Mouse (Mus musculus) midbrain, postnatal 0 days (tissue): ENCODE results near the gene Mt2. TPM values are rescaled to one million over a fixed set of nuclear protein-coding genes. Genes with fewer than 3 reads are reported as not detected.
A peak's percentile ranks its signal among the peaks of the same experiment; 100 is the strongest.

Source experiments
- ATAC-seq: fragments of 200-750 bp; cut with Nextera tagmentation; 2 replicates; pipeline ENCODE4 v1.8.0; 2017; ENCODE audit warnings: moderate number of reproducible peaks, mild to moderate bottlenecking, moderate TSS enrichment, moderate library complexity; ENCODE audit not compliant: low FRiP score
- DNase-seq: peaks from one replicate; pipeline ENCODE4 v3.0.0-alpha.2; 2015; ENCODE audit warnings: low spot score
- H3K27ac ChIP-seq: fragments of 300-500 bp; sonication (generic); 2 replicates; pipeline ENCODE4 v1.5.1; 2014; ENCODE audit warnings: low read depth, mild to moderate bottlenecking, low read length, mixed read lengths
- H3K27me3 ChIP-seq: fragments of 300-500 bp; sonication (generic); 2 replicates; pipeline ENCODE4 v1.6.1; 2014; ENCODE audit warnings: low read length, control low read depth, mixed read lengths; ENCODE audit not compliant: insufficient read depth
- H3K36me3 ChIP-seq: fragments of 300-500 bp; sonication (generic); 2 replicates; pipeline ENCODE4 v1.6.1; 2014; ENCODE audit warnings: low read length, control low read depth, mixed read lengths; ENCODE audit not compliant: insufficient read depth
- H3K4me1 ChIP-seq: fragments of 300-500 bp; sonication (generic); 2 replicates; pipeline ENCODE4 v1.6.1; 2014; ENCODE audit warnings: mild to moderate bottlenecking, control low read depth, antibody characterized with exemption, low read length, mixed read lengths; ENCODE audit not compliant: insufficient read depth
- H3K4me2 ChIP-seq: fragments of 300-500 bp; sonication (generic); 2 replicates; pipeline ENCODE4 v1.6.1; 2014; ENCODE audit warnings: low read depth, mild to moderate bottlenecking, low read length, mixed read lengths; ENCODE audit not compliant: poor library complexity, severe bottlenecking
- H3K4me3 ChIP-seq: fragments of 300-500 bp; sonication (generic); 2 replicates; pipeline ENCODE4 v1.5.1; 2014; ENCODE audit warnings: low read depth, mild to moderate bottlenecking, low read length, moderate library complexity
- H3K9ac ChIP-seq: fragments of 300-500 bp; sonication (generic); replicated peaks from 2 replicates; pipeline ENCODE4 v1.6.1; 2014; ENCODE audit warnings: mild to moderate bottlenecking, low read length, moderate library complexity, mixed read lengths; ENCODE audit not compliant: poor library complexity, severe bottlenecking
- H3K9me3 ChIP-seq: fragments of 300-500 bp; sonication (generic); 2 replicates; pipeline ENCODE4 v1.6.1; 2016; ENCODE audit warnings: low read length, control low read depth
- CTCF ChIP-seq: IDR thresholded peaks from 2 replicates; pipeline ENCODE4 v1.5.1; 2016; ENCODE audit warnings: antibody characterized with exemption, mild to moderate bottlenecking
- WGBS: fragments of 180-500 bp; shearing (Covaris S2); extraction: QIAGEN DNeasy Blood & Tissue Kit; methylation state at CpG from one replicate; pipeline ENCODE4 v1.1.7; 2014; 5-methylcytosine and 5-hydroxymethylcytosine counted together
- polyA plus RNA-seq: library from polyadenylated mRNA; unstranded; fragments of >200 nt; fragmentation: Nextera tagmentation; extraction: Ambion mirVana; gene quantifications from 2 replicates; pipeline ENCODE4 v1.2.1, GENCODE M21; 2015
- total RNA-seq: library from RNA; depleted of rRNA; stranded (reverse); fragments of >200 nt; gene quantifications from 2 replicates; pipeline ENCODE4 v1.2.3, GENCODE M21; 2014; rRNA removed

The Mt2 gene
- total and polyA plus RNA-seq, 2 experiments from 2014 or later = 92.3 to 131 TPM

DNA sequence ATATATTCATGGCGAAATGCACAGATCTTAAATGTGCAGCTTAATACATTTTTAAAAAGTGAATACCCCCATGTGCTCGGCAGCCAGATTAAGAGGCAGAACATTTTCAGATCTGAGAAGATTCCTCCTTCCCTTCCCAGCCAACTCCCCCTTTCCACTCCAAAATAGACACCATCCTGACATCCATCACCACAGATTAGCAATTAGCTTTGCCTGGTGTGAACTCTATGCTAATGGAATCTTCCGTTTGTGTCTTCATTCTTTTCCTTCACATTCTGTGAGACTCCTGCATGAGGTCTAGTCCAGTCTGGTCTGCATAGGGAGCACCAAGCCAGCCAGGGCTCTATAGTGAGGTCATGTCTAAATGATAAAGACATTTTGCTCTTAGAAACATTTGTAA is 37.8 kb downstream of the Mt2 start:
- H3K36me3 ChIP-seq = no peaks in the 10 kb centered on the region
- TF ChIP-seq CTCF = no peak
- whole genome bisulfite sequencing = 45% methylated on average over 3 of the region's 3 CpGs
- no peak overlapping the region for H3K4me3 ChIP-seq
- no peak overlapping the region for H3K27ac ChIP-seq
- DNase-seq (no peak), ATAC-seq (no peak)
- H3K4me2 ChIP-seq = 0 out of 2 replicates have a peak overlapping the region, but pooled peaks have one; percentile 4
- H3K4me1 ChIP-seq = no peaks in the 10 kb centered on the region
- no peaks in the 10 kb centered on the region for H3K9me3 ChIP-seq
- H3K27me3 ChIP-seq = no peaks in the 10 kb centered on the region
- no peak overlapping the region for H3K9ac ChIP-seq

DNA sequence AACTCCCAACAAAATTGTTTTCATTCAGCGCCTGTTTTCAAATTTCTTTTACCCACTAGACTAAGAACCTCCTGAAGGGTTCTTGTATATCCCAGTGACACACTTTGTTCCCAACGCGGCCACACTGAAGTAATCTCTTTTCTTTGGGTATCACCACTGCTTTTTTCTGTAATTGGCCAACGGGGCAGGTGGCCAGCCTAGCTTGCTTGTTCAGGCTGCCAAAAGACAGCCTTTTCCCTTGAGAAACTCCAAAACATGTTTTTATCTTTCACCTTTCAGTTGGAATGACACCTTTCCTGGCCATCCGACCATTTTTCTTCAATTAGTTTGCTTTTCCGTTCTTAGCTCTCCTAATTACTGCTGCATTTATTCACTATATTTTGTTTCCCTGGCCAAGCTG is 41.4 kb downstream of the Mt2 start:
- DNase-seq = no peak
- 64% methylated on average over 6 of the region's 6 CpGs for WGBS

DNA sequence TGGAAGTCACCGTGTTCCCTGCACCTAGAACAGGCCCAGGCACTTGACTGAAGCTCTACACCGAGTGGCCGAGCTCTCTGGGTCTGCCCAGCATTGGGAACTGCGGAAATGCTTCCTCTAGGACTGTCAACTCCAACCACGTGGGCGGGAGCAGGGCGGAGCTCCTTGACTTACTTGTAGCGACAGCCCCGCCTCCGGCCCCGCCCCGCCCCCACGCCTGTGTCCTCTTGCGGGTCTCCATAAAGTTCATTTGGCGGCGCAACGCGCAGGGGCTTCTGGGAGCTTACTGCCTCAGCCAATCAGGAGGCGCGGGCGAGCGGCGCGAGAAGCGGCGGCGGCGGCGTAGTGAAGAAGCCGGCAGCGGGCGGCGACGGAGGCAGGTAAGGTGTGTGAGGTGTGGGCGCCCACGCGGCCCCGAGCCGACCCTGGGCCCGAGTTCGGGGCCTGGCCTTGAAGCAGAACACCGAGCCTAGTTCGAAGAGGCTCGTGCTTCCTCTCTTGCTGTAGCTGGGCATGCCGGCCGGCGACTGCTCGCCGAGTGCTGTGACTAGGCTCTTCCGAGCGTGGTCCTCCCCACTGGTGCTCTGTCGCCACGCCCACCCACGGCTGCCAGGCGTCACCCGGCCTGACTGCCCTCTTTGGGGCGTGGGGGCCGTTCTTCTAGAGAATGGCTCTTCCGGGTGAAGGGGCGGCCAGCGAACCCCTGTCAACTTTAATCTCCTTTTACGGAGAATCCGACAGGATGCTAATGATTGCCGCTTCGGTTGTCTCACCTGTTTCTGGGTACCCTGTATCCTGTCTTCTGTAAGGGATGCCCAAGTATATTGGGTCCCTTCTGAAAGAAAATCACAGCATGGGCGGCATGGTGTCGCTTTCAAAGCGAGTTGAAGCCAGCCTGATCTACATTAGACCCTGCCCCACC is 42.0 kb downstream of the Mt2 start, which contains the start of gene Nup93:
Nup93 (plus strand) TSS at position 313 of the 922 bp plus-strand sequence.
- Histone ChIP-seq H3K27ac (peak within 1 kb of the TSS; percentile 78), H3K9me3 (no peaks in the 10 kb centered on the region), H3K36me3 (no peaks in the 10 kb centered on the region), H3K4me2 (peak within 1 kb of the TSS; percentile 79), H3K4me1 (peaks cover 3% of the 10 kb centered on the region; the same call in 1 of the 2 replicates), H3K9ac (peak within 1 kb of the TSS; percentile 79), H3K27me3 (no peaks in the 10 kb centered on the region), H3K4me3 (peak within 1 kb of the TSS; percentile 83)
- TF ChIP-seq CTCF = no peak; the same call in 1 of the 2 replicates
- peak; percentile 98 for DNase-seq
- peak; percentile 95 for ATAC-seq
- WGBS = under 1% methylated on average over 68 of the region's 68 CpGs

More for the DNA sequence above, 41.4 kb downstream of the Mt2 start:
- Histone ChIP-seq H3K27me3 (no peaks in the 10 kb centered on the region), H3K4me3 (peak overlapping the region; percentile 83), H3K9ac (no peak overlapping the region), H3K36me3 (no peaks in the 10 kb centered on the region), H3K4me1 (peaks cover 3% of the 10 kb centered on the region; the same call in 1 of the 2 replicates), H3K9me3 (no peaks in the 10 kb centered on the region), H3K4me2 (peak overlapping the region; percentile 79), H3K27ac (no peak overlapping the region)
- no peak for TF ChIP-seq CTCF
- ATAC-seq = no peak

Other genes starting within 250 kb of the Mt2 start
- gene Amfr, start 159.8 kb upstream of the Mt2 start, total RNA-seq = 214 and 227 TPM in 2 replicates
- 80.4 and 84.8 TPM in 2 replicates for gene Amfr, start 159.8 kb upstream of the Mt2 start, polyA plus RNA-seq
- gene Nudt21, start 135.6 kb upstream of the Mt2 start, total RNA-seq = 61.5 and 82.5 TPM in 2 replicates
- gene Nudt21, start 135.6 kb upstream of the Mt2 start, polyA plus RNA-seq = 90.1 and 92.3 TPM in 2 replicates
- gene Ogfod1, start 135.5 kb upstream of the Mt2 start, total RNA-seq = 17.3 and 20.1 TPM in 2 replicates
- 7.8 and 8.9 TPM in 2 replicates for gene Ogfod1, start 135.5 kb upstream of the Mt2 start, polyA plus RNA-seq
- 20.7 and 27.6 TPM in 2 replicates for gene Bbs2, start 73.7 kb upstream of the Mt2 start, total RNA-seq
- 16.2 and 17.5 TPM in 2 replicates for gene Bbs2, start 73.7 kb upstream of the Mt2 start, polyA plus RNA-seq
- gene Mt4, start 35.5 kb upstream of the Mt2 start, total RNA-seq = not detected in 2 replicates
- not detected in 2 replicates for gene Mt4, start 35.5 kb upstream of the Mt2 start, polyA plus RNA-seq
- 571 and 599 TPM in 2 replicates for gene Mt3, start 20.1 kb upstream of the Mt2 start, total RNA-seq
- gene Mt3, start 20.1 kb upstream of the Mt2 start, polyA plus RNA-seq = 314 and 354 TPM in 2 replicates
- 460 and 504 TPM in 2 replicates for gene Mt1, start 6.4 kb downstream of the Mt2 start, total RNA-seq
- 387 and 420 TPM in 2 replicates for gene Mt1, start 6.4 kb downstream of the Mt2 start, polyA plus RNA-seq
- gene Nup93, start 41.9 kb downstream of the Mt2 start, total RNA-seq = 47.9 and 65.3 TPM in 2 replicates
- gene Nup93, start 41.9 kb downstream of the Mt2 start, polyA plus RNA-seq = 38.4 and 39.9 TPM in 2 replicates
- not detected in 2 replicates for gene Slc12a3, start 156.5 kb downstream of the Mt2 start, total RNA-seq
- gene Slc12a3, start 156.5 kb downstream of the Mt2 start, polyA plus RNA-seq = 0.05 and 0.17 TPM in 2 replicates
- 86.1 and 87.1 TPM in 2 replicates for gene Herpud1, start 213.8 kb downstream of the Mt2 start, total RNA-seq
- gene Herpud1, start 213.8 kb downstream of the Mt2 start, polyA plus RNA-seq = 71.0 and 80.4 TPM in 2 replicates